Mouse (Mus musculus) forelimb bud, embryonic 11.5 days (tissue): ENCODE measurements at regions not wholly inside any gene's neighbourhood (a gene's known extent, or its start where the extent isn't known, plus 50 kb on each side); places are given as distances from the start of the nearest gene placed in this dataset.

Source experiments
- DNase-seq: peaks from one replicate; pipeline ENCODE4 v3.0.0-alpha.2; 2012; ENCODE audit warnings: low read depth, low spot score

DNA sequence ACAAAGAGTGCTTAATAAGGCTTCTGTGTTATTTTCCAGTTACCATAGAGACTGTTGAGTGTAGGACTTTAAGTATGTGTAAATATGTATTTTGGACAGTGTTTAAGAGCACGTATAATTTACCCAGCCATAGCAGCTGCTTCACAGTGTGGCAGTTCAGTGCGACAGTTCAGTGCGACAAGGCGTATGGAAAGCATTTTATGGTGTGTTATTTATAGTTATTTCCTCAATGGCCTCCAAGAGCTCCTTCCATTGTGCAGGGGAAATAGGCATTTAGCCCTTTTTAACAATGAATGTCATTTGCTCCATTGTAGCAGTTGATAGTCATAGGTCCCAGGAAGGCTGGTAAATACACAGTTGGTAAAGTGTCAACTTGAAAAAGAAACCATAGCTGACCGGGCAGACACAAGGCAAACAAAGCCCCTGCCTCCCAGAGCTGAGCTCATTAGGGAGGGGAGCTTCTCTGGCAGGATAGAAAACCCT lies 275.1 kb upstream of the Dynlrb2 start:
- DNase-seq, result peak; percentile 38

DNA sequence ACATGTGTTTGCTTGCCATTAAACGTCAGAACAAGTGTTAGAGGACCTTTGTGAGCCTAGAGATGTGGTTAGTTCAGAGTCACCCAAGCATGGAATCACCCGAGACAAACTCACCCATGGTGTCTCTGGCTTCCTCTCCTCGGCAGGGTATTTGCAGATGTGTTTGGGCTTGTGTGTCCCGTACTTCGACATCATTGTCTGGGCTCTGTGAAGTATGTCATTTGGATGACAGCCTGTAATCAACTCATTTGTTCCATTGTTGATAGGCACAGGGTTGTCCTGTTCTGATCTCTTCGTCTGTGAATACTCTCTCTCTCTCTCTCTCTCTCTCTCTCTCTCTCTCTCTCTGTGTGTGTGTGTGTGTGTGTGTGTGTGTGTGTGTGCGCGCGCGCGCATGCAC lies 277.8 kb upstream of the Dynlrb2 start:
- no peak for DNase-seq

DNA sequence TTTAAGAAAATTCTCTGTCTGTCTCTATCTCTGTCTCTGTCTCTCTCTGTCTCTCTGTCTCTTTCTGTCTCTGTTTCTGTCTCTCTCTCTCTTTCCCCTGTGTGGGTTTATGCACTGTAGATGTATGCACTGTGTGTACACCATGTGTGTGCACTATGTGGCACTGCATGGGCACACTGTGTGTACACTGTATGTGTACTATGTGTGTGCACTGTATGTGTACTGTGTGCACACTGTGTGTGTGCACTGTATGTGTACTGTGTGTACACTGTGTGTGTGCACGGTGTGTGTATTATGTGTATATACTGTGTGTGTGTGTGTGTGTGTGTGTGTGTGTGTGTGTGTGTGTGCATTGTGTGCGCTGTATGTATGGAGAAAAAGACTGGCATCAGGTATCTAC lies 281.5 kb upstream of the Dynlrb2 start:
- no peak for DNase-seq

DNA sequence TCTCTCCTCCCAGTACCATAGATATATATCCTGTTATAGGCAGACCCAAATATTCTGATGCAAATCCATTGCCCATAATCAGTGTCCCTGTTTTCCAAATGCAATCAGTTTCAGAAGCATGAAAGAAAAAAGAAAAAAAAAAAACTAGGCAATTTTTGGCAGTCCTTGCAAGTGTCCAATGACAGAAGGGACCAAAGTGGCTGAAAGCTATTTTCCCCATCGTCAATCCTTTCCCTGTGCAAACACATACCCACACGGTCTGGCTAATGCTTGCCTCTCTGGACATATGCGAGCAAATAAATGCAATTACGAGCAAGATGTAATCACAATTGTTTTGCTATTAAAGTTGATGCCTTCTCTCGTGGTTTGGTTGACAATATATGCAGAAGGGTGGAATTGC lies 288.9 kb upstream of the Dynlrb2 start:
- no peak for DNase-seq

DNA sequence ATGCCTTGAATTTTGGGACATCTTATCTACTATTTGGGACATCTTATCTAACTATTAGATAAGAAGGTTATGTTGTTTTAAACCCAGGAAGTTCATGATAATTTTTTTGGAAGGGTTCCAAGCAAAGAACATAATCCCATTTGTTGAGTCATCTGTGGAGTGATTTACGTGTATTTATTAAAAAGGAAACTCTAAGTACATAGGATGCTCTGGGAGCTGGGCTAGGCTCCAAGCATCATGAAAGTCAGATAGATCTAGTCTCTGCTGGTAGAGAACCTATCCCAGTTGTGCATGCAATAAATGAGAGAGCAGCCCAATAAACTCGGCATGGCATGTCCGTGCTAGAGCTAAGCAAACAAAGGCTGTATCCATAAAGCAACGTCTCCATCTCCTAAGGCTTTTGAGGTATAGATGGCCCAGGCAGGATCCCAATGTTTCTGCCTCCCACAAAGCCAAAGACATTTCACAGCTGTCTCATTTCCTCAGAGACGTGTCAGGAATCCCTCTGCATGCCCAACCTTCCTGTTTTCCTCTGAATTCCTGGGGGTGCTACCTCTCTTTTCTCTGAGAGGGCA lies 289.4 kb upstream of the Dynlrb2 start:
- no peak for DNase-seq

DNA sequence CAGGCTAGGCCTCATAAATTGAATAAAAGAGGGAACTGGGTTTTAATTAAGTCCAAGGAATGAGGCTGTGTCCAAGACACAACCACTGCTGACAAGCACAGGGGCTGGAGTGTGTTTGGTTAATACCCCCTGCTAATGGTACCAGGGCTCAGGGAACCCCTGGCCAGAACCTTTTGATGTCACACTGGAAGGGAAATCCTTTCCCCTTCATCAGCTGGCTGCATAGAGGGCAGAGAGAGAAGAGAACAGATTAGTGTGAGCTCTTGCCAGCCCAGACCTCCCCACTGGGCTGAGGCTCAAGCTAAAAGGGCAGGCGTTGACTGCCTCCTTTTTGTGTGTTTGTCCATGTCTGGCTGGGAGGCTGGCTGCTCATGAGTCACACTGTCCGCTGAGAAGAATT lies 301.1 kb upstream of the Dynlrb2 start:
- no peak for DNase-seq

DNA sequence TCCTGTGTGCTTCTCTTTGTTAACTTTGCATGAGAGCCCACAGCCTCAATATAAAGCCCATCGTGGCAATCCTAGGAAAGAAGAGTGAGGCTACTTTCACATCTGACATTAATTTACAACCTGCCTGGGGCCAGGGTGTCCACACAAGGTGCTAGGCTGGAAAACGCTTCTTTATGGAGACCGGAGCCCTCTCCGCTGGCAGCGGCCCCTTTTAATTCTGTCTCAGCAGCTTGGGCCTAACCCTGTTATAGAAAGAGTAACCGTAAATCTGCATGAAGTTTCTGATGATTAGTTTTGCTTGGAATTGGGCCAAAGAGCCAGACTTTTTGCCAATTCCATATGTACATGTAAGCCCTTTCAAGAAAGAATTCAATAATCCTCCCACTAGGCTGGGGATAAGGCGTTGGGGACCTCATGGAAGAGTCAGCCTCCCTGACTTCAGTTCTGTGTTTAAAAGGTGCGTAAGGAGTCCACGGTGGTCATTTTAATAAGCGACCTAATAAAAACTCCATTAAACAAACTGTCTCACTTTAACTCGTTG lies 304.2 kb upstream of the Dynlrb2 start:
- DNase-seq, result peak; percentile 43

DNA sequence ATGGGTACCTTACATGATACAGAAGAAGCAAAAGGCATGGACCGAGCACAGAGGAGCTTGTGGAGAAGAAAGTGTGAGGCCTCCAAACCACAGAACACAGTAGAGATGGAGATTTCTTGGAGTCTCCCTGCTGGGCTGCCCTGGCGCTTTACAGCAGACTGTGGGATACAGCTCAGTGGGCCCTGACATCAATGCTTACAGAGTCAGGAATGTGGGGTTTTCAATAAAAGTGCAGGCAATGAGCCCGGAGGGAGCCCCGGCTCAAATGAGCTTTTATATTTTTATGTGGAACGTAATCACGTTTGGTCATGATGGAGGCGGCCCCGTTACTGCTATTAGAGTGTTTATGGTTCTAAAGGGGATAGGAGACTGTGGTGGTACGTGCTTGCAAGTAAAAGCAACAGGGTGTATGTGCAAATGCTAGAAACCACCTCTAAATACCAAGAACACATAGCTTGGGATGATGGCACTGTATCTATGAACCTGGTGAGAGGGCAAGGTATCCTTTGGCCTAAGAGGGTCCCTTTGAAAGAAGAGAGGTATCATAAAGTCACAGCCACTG lies 308.1 kb upstream of the Dynlrb2 start:
- DNase-seq, result peak; percentile 21

DNA sequence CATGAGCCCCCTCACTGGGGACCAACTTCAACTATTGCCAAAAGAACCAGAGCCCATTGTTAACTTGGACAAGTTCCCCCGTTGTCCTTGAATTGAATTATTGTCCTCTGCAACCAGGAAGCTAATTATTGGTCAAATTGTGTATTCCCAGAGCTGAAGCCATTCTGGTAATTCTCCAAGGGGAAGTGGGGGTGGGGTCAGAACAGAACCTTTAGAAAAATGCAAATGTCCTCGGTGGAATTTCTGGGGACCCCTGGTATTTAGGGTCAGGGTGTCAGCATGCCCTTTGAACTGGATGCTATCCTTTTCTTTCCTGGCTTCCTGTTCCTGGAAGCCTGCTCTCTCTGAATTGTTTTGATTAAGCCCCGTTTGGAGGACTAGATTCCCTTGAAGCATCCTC lies 312.7 kb upstream of the Dynlrb2 start:
- no peak for DNase-seq

DNA sequence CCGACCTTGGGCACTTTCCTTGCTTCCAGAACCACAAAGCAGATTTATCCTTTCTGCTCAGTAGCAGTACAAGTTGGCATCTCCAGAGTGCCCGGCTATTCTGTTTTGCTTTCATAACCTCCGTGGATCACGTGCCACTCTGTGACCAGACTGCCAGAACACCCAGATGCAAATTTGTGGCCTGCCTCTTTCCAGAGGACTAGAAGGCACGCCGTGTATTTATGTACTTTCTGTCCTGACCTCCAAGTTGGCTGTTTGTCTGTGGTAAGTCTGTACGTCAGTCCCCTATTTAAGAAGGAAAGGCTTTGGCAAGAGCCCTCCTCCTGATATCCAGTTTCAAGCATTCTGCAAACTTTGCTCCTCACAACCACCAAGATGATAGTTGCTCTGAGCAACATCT lies 319.6 kb upstream of the Dynlrb2 start:
- DNase-seq, result no peak

DNA sequence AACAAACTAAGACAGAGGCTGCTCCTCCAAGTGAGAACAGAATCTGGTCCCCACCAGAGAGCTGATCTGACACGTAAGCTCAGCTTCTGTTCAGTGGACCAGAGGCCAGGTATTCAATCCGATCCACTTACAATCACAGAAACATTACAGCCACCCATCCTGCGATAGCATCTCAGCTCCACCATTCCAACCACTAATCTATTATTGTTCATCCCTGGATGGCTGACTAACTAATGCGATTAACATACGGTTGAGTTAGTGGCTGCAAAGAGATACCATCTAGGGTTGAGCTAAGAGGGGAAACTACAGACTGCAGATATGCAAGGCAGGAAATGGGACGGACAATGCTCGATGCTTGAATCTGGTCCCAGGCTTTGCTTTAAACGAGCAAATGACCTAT lies 320.5 kb upstream of the Dynlrb2 start:
- no peak for DNase-seq

DNA sequence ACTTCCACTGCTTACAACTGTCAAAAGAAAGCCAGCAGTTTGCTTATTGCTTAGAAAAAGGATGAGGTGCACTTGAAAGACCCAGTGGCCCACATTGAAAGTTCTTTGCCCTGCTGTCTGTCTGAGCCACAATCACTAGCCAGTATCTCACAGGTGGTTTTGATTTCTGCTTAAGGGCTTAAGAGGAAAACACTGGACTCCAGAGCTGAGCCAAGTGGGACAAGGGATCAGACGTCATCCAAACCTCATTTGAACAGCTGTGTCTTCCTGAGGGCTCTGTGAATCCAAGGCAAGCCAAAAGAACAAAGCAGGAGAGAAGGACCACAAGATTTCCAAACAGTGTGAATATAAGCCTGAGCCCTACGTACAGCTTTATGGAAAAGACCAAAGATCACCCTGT lies 326.8 kb upstream of the Dynlrb2 start:
- DNase-seq, result no peak

DNA sequence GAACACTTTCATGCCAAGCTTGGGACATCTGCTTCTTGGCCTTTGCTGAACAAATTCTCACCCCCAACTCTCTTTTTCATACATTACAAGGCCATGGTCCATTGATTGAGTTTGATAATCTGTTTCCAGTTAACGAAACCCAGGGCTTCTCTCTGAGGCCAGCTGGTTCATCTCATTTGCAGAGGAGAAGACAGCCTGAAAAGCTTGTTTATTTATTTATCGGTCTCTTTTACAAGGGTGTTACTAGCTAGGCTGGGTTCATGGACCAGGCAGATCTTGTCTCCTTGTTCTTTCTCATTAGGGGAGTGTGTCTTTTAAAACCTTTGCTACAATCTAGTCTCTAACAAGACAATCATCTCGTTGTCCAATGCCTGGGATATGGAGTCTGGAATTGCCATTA lies 329.9 kb upstream of the Dynlrb2 start:
- DNase-seq, result peak; percentile 11

DNA sequence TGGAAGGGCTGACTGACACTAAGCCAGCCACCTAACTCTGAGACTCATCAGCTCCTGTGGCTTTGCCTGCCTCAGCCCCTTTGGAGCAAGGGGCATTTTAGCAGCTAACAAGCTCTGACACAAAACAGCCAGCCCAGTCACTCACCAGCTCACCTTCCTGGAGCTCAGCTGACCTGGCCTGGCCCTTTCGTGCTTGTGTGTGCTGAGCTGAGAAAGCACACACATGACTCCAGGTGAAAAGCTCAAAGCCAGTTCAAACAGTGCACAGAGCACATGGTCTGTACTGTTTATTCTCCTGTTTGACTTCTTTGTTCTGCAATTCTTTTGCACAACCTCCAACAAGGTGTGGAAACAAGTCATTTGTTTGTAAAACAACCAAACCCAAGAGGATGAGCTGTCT lies 330.8 kb upstream of the Dynlrb2 start:
- no peak for DNase-seq

DNA sequence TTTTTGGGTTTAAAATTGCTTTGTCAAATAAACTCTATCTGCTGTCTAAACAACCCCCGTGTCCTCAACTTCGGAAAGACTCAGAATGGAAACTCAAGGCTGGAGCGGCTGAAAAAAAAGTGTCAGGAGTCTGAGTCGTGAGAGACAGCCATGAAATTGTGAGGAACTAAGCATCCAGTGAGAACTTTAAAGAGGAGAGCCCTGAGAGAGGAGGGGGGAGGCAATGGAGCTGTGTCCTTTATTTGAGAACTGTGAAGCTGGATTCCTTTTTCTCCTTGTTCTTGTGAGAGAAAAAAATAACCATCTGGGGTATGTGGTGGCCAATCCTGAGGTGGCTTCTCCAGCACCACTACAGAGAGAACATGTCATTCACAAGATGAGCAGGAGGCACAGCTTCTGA lies 336.9 kb upstream of the Dynlrb2 start:
- no peak for DNase-seq

DNA sequence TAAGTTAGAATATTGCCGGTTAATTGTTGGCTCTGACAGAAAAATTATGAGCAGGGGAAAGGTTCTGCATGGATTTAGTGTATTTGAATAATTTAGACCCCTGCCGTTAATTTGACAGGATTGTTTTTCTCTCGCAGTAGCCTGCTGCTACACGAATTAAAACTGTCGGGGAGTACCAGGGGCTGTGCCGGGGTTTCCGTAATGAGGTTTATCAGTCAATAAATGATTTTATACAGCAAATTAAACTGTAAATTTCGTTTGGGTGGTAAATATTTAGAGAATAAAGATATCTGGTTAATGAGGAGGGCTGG lies 339.8 kb upstream of the Dynlrb2 start:
- DNase-seq, result no peak

DNA sequence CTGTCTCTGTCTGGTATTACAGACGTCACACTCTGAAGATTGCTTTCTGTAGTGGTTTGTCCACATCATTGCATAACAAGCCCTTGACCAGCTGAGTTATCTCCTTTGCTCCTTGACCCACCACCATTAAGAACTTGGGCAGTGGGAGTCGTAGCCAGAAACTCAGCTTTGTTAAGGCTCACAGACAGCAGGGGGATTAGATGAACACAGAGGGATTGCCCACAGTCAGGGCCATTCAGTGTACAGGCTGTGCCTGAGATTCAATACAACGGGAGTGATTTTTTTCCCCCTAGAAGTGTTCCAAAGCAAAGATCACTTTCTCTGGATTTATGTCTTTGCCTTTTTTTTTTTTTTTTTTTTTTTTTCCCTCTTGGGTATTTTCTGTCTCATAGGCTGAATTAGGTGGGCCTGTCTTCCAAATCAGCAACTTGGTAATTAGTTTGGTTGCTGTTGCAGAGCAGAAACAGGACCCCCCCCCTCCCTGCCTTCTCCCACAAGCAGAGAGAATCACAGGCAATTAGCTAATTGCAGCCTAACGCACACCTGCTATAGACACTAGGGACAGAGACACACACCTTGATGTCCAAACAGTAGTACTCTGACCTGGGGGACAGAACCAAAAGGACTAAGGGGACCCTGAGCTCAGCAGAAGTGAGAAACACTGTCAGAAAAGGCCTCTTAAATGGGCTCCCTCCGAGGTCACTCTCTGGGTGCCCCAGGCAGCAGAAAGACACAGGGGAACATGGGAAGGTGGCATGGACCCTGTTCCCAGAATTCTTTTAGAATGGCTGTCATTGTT lies 340.4 kb upstream of the Dynlrb2 start:
- DNase-seq, result no peak

DNA sequence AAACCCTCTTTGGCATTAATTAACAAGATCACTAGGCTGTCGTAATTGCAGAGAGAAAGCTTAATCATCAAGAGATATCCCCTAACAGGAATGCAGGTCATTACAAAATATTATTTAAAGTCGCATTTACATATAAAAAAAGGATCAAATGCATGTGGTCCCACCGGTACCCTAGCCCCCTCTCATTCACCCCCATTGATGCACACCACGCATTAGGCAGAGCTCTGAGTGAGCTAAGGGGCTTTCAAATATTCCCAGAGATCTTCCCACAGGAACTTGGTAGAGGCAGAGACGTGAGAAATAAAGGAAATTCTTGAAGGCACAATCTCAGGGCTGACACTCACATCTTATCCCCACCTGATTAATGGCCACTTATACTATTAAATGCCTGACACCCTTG lies 343.8 kb upstream of the Dynlrb2 start:
- DNase-seq, result no peak

DNA sequence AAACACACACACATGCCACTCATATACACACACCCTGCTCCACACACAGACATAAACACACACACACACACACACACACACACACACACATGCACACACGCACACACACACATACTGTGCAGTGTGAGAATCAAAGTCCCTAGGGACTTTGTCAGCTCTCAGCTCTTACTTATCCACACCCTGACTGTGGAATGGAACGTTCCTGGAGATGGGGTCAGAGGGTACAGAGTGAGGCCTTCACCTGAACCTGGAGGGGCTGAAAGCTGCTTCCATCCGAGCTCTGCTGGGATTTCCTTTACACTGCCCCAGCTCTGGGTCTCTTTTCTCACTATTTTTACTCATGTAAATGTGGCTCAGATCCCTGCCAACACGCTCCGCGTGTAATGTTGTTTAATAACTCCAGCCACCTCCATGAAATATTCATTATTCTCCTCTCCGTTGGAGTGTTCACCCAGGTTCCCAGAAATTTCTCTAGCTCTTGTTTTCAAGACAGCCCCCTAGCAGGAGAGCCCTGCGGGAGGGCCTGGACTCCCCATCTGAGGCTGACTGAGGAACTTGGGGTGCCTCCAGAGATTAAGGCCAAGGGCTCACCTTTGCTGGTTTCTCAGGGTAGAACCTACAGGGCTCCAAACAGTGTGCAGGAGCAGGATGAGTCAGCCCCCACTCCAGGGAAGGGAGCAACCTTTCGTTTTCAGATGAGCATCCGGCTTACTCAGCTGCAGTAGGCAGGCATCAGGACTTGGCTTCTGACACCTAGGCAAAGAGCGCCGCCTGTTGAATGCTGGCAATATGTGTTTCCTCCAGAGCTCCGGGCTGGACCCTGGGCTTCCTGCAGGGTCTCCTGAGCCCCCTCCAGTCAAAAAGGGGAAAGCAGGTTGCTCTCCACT lies 360.8 kb upstream of the Dynlrb2 start:
- DNase-seq, result peak; percentile 17

DNA sequence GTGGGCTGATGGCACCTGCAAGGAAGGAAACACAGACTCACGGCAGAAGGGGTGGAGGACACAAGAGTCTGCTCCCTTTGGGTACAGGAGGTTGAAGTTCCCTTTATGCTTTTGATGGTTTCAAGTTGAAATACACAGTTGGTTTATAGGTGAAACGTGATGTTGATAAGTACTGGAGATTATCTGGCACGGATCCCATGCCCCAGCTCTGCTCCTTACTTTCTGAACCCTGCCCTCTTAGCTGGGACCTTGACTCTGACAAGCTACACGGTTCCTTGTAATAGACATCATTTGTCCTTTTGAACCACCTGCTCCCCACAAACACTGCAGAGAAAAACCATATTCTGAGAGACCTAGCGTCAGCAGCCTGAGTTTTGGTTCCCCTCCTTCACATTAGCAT lies 363.4 kb upstream of the Dynlrb2 start:
- no peak for DNase-seq

DNA sequence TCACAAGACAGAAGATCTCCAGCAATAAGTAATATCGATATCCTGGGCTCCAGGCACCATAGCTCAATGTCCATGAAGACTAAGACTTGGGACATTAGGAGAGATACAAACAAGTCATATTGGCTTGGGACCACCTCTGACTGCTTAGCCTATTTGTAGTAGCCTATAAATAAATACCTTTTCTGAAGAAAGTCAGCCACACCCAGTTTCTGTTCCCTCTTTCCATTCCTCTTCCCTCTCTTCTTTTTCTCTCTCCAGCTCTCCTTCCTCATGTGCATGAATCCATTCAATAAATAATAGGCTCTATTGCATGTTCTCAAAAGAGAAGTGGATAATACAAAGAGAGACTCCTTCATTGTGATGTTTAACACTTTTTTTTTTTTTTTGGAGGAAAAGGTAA lies 364.8 kb upstream of the Dynlrb2 start:
- no peak for DNase-seq

DNA sequence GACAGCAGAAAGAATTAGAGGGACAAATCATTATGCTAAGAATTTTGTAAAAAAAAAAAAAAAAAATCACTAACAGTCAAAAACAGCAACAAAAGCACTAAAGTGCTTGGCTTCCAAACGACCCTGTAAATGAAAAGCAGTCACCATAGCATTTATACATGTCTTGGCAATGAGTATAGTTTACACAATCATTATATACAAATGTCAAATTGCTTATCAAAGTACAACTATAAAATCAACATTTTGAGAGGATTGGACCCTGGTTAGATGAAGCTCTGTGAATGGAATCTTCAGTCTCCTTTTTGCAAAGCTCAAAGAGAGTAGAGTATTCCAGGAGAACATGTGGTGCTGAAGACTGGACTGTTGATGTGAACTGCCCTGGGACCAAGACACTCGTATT lies 367.0 kb upstream of the Dynlrb2 start:
- DNase-seq, result no peak
